Mouse (Mus musculus) testis, adult 2 months (tissue): Measurements from ENCODE around the gene Evi2a. TPM values are rescaled to one million over a fixed set of nuclear protein-coding genes. Genes with fewer than 3 reads are reported as not detected.

Experiments
- H3K27ac ChIP-seq: fragments of 200-500 bp; 2 replicates; pipeline ENCODE4 v1.5.1; 2012; ENCODE audit warnings: low read depth, low read length; ENCODE audit not compliant: control insufficient read depth, insufficient read depth
- H3K27me3 ChIP-seq: fragments of 200-500 bp; 2 replicates; pipeline ENCODE4 v1.6.1; 2012; ENCODE audit warnings: mild to moderate bottlenecking, low read length, moderate library complexity; ENCODE audit not compliant: control insufficient read depth, insufficient read depth
- H3K36me3 ChIP-seq: fragments of 200-500 bp; 2 replicates; pipeline ENCODE4 v1.6.1; 2012; ENCODE audit warnings: mild to moderate bottlenecking, low read length; ENCODE audit not compliant: control insufficient read depth, insufficient read depth
- H3K4me1 ChIP-seq: fragments of 200-500 bp; 2 replicates; pipeline ENCODE4 v1.6.1; 2012; ENCODE audit warnings: low read length; ENCODE audit not compliant: control insufficient read depth, insufficient read depth
- H3K4me3 ChIP-seq: fragments of 200-500 bp; 2 replicates; pipeline ENCODE4 v1.5.1; 2012; ENCODE audit warnings: low read depth, mild to moderate bottlenecking, low read length, moderate library complexity, mixed read lengths; ENCODE audit not compliant: control insufficient read depth
- CTCF ChIP-seq: fragments of 200-500 bp; IDR thresholded peaks from 2 replicates; pipeline ENCODE4 v1.5.1; 2012; ENCODE audit warnings: low read depth, mild to moderate bottlenecking, inconsistent platforms, low read length, moderate library complexity; ENCODE audit not compliant: control insufficient read depth, insufficient read depth, insufficient replicate concordance
- POLR2A ChIP-seq: fragments of 200-500 bp; IDR thresholded peaks from 2 replicates; pipeline ENCODE4 v1.6.1; 2012; ENCODE audit warnings: low read depth, mild to moderate bottlenecking, inconsistent platforms, low read length, moderate library complexity; ENCODE audit not compliant: control insufficient read depth
- polyA plus RNA-seq: library from polyadenylated mRNA; depleted of rRNA; stranded (reverse); fragments of >200 nt; gene quantifications from 2 replicates; pipeline ENCODE4 v1.2.3, GENCODE M21; 2012

The Evi2a gene
- polyA plus RNA-seq, 1 experiment = 0.94 TPM

GRCm38 (mm10) chr11:79524310-79524575, 6.2 kb downstream of the Evi2a start:
- Histone ChIP-seq H3K27me3 (no peaks in the 10 kb centered on the region), H3K4me3 (no peak overlapping the region), H3K36me3 (no peaks in the 10 kb centered on the region), H3K4me1 (no peaks in the 10 kb centered on the region), H3K27ac (no peak overlapping the region)
- TF ChIP-seq POLR2A (no peak), CTCF (no peak)

DNA sequence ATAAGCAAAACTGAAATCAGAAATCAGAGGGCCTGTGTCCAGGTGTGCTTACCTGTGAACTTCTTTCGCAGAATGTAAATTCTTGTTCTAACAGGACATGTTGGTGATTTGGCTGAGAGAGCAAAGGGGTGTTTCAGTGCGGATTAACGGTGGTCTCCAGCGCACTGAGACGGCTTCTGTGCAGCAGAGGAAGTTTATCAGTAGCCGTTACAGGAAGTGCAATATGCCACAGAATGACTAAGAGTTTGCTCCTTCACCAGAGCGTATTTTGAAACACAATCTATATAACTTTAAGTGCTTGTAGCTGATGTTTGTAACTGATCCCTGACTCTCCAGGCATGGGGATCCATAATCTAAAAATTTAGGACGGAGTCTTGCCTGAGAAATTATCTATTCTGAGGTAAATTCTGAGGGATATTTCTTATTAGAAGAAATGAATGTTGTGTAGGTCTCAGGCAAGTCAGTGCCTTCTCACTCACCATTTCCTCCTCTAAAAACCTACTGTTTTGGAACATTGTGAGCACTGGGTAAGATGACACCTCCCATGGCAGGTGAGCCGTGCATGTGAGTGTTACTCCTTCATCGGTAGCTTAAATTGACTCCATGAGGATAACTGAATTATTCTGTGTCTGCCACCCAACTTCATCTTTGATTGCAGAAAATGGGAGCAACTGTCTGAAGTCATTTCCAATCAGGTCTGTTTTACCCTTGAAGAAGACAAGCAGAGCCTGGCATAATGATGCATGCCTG, 6.7 kb downstream of the Evi2a start, which contains the start of gene Evi2b:
Gene Evi2b (minus strand): TSS at position 203 of the 750 bp plus-strand sequence.
- Histone ChIP-seq H3K4me3 (no peak within 1 kb of the TSS), H3K4me1 (no peaks in the 10 kb centered on the region), H3K27ac (no peak within 1 kb of the TSS), H3K36me3 (no peaks in the 10 kb centered on the region), H3K27me3 (no peaks in the 10 kb centered on the region)
- no peak for TF ChIP-seq POLR2A
- no peak for TF ChIP-seq CTCF

DNA sequence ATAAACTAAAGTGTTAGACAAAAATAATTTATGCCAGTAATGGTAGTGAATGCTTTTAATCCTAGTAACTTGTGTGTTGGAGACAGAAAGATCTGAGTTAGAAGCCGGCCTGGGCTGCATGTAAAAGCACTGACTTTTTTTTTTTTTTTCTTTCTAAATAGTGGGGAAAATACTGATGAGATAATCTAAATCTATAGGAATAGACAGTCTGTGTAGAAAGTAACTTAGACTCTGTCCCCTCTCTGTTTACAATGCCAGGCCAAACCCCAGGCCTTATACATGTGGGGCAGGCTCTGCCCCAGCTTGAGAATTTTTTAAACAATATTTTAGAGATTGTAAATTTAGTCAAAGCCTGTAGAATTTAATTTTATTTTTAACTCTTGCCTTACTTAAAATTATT, 7.5 kb downstream of the Evi2a start:
- TF ChIP-seq POLR2A = no peak
- TF ChIP-seq CTCF = no peak
- Histone ChIP-seq H3K4me1 (no peaks in the 10 kb centered on the region), H3K36me3 (no peaks in the 10 kb centered on the region)

GRCm38 (mm10) chr11:79521930-79522329, 8.5 kb downstream of the Evi2a start:
- H3K36me3 ChIP-seq = no peaks in the 10 kb centered on the region
- H3K4me1 ChIP-seq = no peaks in the 10 kb centered on the region
- H3K4me3 ChIP-seq = no peak overlapping the region
- TF ChIP-seq CTCF (no peak), POLR2A (no peak)
- no peaks in the 10 kb centered on the region for H3K27me3 ChIP-seq
- no peak overlapping the region for H3K27ac ChIP-seq

More for the DNA sequence above, 7.5 kb downstream of the Evi2a start:
- Histone ChIP-seq H3K4me3 (no peak overlapping the region), H3K27ac (no peak overlapping the region), H3K27me3 (no peaks in the 10 kb centered on the region)

DNA sequence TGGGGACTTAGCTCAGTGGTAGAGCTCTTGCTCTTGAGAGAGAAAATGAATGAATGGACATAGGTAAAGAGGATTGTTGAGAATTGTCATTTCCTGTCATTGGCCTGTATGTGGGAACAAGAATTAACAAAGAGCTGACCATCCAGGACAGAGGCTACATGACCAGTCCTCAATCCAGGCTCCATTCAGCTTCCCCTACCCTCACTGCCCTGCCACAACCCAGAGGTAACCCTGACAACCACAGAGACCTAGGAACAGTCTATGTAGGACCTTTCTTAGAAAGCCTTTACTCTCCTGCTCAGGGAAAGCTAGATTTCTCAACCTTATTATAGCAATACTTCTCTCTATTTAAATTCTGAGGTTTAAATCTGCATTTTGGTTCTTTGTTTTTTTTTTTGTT, 9.6 kb downstream of the Evi2a start:
- H3K4me1 ChIP-seq = no peaks in the 10 kb centered on the region
- no peaks in the 10 kb centered on the region for H3K36me3 ChIP-seq
- no peaks in the 10 kb centered on the region for H3K27me3 ChIP-seq
- TF ChIP-seq CTCF = no peak
- no peak for TF ChIP-seq POLR2A
- H3K4me3 ChIP-seq = no peak overlapping the region
- H3K27ac ChIP-seq = no peak overlapping the region

- H3K27me3 ChIP-seq = no peaks in the 10 kb centered on the region
- H3K4me1 ChIP-seq = no peaks in the 10 kb centered on the region
- H3K4me3 ChIP-seq = no peak overlapping the region
- no peaks in the 10 kb centered on the region for H3K36me3 ChIP-seq
- H3K27ac ChIP-seq = no peak overlapping the region
- no peak for TF ChIP-seq POLR2A
- TF ChIP-seq CTCF = no peak
Measured at GRCm38 (mm10) chr11:79519878-79520291, 10.5 kb downstream of the Evi2a start.

DNA sequence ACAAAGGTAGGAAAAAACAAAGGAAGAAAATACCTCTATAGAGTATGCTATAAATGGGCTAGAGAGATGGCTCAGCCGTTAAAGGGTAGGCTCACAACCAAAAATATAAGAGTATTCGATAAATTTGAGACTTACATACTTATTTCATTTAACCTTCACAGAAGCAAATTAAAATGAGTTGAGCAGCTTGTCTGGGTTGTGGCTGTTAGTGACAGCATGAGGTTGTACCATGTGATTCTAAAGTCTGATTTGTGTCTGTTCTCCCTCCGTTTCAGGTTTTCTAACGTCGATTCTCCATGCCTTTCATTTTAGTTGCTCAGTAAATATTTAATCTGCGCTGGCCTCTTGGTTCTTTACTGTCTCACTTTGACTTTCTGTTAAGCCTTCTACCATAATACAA, 11.1 kb downstream of the Evi2a start:
- Histone ChIP-seq H3K27ac (no peak overlapping the region), H3K4me1 (no peaks in the 10 kb centered on the region), H3K4me3 (no peak overlapping the region), H3K36me3 (no peaks in the 10 kb centered on the region), H3K27me3 (no peaks in the 10 kb centered on the region)
- TF ChIP-seq CTCF (no peak), POLR2A (no peak)
